Mouse (Mus musculus): ENCODE data around the gene Ip6k3.

The Ip6k3 gene

GRCm38 (mm10) chr17:27154881-27155280 lies 12.7 kb downstream of the Ip6k3 start:
- no peak for DNase-seq (ENCODE audit: extremely low spot score, low read depth, low spot score)

DNA sequence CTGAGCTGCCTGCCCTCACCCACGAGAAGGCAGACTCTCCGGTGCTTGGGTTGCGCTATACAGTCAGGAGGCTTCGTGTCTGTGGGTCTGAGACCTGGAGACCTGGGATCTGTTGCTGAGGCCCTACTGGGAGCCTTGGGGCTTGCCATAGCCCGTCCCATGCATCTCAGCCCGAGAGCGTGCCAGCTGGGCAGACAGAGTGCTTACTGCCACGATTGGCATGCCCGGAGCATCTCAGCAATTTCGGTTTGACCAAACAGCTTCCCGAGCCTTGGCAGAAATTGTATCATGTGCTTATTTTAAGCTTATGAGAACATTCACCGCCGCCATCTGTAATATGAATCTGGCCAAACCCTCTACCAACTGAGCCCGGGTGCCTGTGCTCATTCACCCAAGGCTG lies 13.3 kb downstream of the Ip6k3 start:
- no peak for DNase-seq (ENCODE audit: extremely low spot score, low read depth, low spot score)

DNA sequence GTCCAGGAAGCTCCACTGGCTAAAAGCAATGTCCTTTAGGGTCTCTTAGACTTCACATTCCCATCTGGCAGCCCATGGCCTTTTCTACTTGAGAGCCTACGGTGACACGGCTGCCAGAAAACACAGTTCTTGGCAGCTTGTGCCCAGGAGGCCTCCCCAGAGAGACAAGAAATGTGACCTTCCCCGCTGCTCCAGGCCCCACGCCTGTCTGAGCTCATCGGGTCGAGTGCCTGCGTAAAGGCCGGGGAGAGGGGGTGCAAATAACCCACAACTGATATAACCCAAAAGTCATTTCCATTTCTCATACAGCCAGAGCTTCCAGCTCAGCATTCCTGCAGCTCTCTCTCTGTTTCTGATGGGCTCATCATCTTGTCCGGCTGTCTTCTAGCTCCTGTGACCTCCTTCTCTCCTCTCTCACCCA lies 13.8 kb downstream of the Ip6k3 start:
- DNase-seq (ENCODE audit: extremely low spot score, low read depth, low spot score): no peak

DNA sequence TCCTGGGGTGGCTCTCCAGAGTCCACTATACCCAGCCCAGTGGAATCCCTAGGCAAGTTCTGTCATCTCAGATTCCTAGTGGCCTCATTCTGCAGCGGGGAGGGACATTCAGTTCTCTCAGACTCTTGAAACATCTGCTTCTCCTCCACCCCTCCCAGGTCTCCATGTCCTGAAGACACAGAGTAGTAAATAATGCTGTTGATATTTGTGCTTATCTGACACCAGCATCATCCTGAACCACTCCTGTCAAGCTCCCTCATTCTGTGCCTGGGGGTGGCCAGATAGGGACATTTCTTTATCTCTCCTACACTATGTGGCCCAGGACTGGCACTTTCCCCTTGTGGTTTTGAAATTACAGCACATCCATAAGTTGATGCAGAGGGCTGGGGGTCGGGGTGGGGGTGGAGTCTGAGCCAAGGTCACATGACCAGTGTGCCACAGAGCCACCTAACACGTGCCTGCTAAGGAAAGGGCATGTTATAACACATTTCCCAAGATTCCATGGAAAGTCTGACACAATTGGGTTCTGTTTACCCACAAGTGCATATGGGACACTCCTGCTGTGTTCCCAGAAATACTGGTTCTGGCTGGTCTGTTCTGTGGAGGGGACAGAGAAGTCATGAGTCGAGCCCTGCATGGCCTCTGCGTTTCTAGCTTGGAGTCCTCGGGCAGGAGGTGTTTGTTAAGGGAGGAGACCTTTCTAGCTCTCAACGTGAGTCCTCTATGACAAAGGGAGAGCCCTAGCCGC lies 14.4 kb downstream of the Ip6k3 start:
- no peak for DNase-seq (ENCODE audit: extremely low spot score, low read depth, low spot score)

DNA sequence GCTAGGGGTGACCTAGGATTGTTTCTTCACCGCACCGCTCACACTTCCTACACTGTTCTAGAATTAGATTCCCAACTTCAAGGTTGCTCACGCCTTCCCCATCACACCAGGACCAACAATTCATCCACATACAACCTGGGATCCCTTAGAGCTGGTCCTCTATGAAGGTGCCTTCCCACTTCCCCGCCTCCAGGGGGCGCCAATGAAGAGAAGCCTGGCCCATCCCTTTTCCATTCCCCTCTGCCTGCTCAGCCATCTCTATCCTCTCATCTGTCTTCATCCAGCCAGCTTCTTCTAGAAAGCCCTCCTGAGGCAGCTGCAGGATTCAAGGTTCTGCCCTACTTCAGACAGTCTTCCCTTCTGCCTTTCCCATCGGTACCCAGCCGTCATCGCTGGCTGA lies 16.2 kb downstream of the Ip6k3 start:
- DNase-seq (ENCODE audit: extremely low spot score, low read depth, low spot score): no peak

- no peak for DNase-seq (ENCODE audit: extremely low spot score, low read depth, low spot score)
These were observed 16.7 kb downstream of the Ip6k3 start for GRCm38 (mm10) chr17:27150871-27151270.

DNA sequence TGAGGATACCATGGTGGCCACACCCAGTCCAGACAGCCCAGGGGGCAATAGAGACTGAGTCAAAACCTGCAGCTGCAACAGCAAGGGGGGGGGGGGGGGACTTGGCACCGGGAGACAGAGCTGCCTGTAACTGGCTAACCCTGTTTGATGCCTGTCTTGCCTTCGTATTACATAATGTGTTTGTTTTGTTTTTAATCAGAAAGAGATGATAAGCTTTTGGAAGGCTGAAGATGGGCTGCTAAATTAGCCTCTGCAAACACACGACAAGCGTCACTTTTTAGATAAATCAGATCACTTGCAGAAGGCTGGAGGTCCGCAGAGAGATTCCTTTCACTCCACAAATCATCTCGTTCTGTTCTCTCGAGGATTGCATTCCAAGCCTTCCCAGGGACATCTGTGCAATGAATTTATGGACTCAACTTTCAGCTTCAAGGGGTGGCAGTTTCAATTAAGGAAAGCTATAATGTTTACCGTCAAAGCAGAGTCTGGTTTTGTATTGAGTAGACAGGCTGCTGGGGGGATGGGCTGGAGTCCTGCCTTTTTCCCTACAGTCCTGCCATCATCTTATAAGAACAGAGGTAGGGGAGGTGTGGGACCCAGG lies 21.2 kb downstream of the Ip6k3 start:
- peak; percentile 35 for DNase-seq (ENCODE audit: extremely low spot score, low read depth, low spot score)

DNA sequence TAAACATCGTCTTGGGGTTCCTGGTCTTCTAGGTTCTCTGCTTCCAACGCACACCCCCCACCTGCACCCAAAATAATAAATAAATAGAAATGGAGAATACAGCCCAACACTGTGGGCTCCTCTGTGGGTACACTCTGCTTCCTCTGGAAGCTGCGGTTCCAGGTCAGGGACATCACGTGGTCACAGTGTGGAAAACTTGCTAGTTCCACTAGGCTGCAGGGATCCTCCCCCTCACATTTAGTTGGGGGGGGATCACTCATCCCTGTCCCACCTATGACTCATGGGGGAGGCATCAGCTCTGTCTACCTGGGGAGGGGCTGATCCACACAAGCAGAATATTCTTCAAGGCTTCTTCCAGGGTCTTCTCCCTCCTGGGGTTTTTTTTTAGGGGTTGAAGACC lies 23.4 kb downstream of the Ip6k3 start:
- DNase-seq (ENCODE audit: extremely low spot score, low read depth, low spot score): no peak

- DNase-seq (ENCODE audit: extremely low spot score, low read depth, low spot score): no peak
These were observed 25.6 kb downstream of the Ip6k3 start for GRCm38 (mm10) chr17:27141971-27142450.

DNA sequence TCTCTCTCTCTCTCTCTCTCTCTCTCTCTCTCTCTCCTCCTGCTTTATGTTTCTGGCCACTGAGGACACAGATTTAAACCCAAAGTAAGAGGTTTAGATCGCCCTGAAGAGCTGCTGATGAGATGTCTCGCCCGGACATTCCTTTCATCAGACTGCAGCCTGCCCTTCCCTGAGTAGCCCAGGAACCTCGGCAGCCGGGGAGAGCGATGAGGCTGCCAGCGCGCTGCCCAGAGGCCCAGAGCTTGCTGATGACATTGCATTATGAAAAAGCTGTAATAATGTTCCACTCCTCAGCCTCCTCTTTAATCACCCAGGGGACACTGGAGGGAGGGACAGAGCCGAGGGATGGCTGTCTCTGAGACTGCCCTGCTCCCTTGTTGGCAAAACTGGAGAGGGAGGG lies 27.3 kb downstream of the Ip6k3 start:
- no peak for DNase-seq (ENCODE audit: extremely low spot score, low read depth, low spot score)

GRCm38 (mm10) chr17:27139304-27139703 lies 28.3 kb downstream of the Ip6k3 start:
- DNase-seq (ENCODE audit: extremely low spot score, low read depth, low spot score): no peak

- no peak for DNase-seq (ENCODE audit: extremely low spot score, low read depth, low spot score)
These were observed 29.2 kb downstream of the Ip6k3 start for GRCm38 (mm10) chr17:27138396-27138795.

GRCm38 (mm10) chr17:27134715-27135114 lies 32.9 kb downstream of the Ip6k3 start:
- DNase-seq (ENCODE audit: extremely low spot score, low read depth, low spot score): no peak

DNA sequence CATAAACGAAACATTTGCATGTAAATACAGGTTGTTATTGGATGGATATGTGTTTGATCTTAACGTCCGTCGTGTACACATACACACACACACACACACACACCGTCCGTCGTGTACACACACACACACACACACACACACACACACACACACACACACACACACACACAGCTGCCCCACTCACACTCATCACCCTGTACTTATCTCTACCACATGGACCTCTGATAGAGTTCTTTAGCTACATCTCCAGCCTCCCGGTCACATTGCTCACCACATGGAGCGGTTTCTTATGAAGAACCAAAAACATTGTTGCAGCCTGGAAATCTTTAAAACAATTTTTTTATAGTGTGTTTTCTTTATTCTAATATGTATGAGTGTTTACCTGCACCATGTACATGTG lies 33.4 kb downstream of the Ip6k3 start:
- DNase-seq (ENCODE audit: extremely low spot score, low read depth, low spot score): no peak

DNA sequence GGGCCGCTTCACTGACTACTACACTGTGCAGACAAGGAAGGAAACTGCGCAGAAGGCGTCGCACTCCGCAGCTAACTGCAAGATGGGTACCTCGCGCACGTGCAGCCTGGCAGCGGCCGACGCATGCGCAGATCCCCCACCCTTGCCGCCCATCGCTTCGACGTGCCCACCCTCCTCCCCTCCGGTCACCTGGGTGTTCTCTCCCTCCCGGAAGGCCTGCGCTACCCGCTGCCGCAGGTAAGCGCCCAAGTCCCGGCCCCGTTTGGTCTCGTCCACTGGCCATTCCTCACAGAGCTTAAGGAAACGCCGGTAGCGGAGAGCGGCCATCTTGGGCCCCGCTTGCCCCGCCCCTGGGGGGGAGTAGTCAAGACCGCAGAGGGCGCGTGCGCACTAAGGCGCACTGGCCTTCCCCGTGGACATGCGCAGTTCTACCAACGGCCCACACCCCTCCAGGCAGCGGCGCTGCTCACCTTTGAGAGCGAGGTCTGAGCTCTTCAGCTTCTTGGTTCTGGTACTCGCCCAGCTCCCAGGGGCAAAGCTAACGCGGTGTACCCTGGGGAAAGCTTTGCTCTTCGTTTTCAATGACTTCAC lies 33.9 kb downstream of the Ip6k3 start, which contains the start of gene Uqcc2:
Uqcc2 (minus strand) TSS at position 366 of the 591 bp plus-strand sequence.
- peak; percentile 91 for DNase-seq (ENCODE audit: extremely low spot score, low read depth, low spot score)

DNA sequence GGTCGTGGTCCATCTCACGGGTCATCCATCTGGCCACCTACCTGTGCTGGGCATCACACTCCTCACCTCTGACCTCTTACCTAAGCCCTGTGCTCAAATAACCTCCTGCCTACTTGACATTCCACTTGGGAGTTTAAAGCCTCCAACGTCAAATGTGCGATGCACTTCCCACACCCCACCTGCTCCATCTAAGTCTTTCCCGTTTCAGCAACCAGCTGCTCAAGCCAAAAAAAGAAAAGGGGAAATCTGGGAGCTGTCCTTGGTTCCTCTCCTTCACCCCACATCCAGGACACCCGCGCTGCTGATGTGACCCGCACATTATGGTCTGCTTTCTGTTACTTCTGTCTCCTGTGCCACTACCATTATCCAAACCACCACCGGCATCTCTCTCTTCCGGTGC lies 35.4 kb downstream of the Ip6k3 start:
- DNase-seq (ENCODE audit: extremely low spot score, low read depth, low spot score): no peak

- no peak for DNase-seq (ENCODE audit: extremely low spot score, low read depth, low spot score)
These were observed 36.3 kb downstream of the Ip6k3 start for GRCm38 (mm10) chr17:27131240-27131665.

DNA sequence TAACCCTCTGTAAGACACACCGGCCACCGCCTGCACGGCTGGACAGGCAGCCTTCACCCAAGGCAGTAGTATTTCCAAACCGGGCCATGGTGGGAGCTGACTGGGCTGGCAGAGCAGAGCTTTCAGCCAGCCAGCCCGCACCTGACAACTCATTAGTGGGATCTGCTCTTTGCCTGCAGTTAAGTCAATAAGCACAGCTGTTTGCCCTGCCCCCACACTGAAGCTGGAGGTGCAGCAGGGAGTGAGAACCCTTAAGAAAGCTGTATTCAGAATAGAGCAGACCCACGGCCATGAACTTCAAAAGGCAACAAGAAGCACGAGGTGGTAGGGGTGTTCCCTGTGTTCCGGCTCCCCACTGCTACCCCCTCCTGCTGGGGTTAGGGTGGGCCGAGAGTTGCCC lies 37.3 kb downstream of the Ip6k3 start:
- no peak for DNase-seq (ENCODE audit: extremely low spot score, low read depth, low spot score)

- no peak for DNase-seq (ENCODE audit: extremely low spot score, low read depth, low spot score)
These were observed 37.8 kb downstream of the Ip6k3 start for GRCm38 (mm10) chr17:27129819-27130218.

DNA sequence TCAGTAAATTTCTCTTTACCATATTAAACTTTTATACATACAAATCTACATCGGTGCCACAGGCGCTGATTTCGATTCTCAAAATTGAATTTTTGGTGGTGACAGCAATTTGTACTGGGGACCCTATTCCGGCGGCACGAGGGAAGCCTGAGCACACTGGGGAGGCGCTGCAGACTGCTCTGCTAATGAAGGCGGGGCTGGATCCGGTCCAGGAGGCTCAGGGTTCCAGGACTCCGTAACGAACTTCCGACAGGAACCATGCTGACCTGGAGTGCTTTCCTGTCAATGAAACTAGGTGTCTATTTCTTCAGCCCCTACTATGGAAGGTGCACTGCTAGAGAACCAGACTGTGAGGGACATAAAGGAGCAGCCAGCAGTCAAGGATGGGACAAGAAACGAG lies 38.3 kb downstream of the Ip6k3 start:
- DNase-seq (ENCODE audit: extremely low spot score, low read depth, low spot score): no peak

GRCm38 (mm10) chr17:27128189-27128588 lies 39.4 kb downstream of the Ip6k3 start:
- no peak for DNase-seq (ENCODE audit: extremely low spot score, low read depth, low spot score)

GRCm38 (mm10) chr17:27126974-27127373 lies 40.6 kb downstream of the Ip6k3 start:
- no peak for DNase-seq (ENCODE audit: extremely low spot score, low read depth, low spot score)
